Mouse (Mus musculus) lung, embryonic 14.5 days (tissue): ENCODE measurements around the gene Chd3. TPM values are rescaled to one million over a fixed set of nuclear protein-coding genes. Genes with fewer than 3 reads are reported as not detected.
A peak's percentile ranks its signal among the peaks of the same experiment; 100 is the strongest.

Experiments used
- ATAC-seq: fragments of 200-750 bp; cut with Nextera tagmentation; 2 replicates; pipeline ENCODE4 v1.8.0; 2017; ENCODE audit warnings: mild to moderate bottlenecking, moderate TSS enrichment, moderate library complexity; ENCODE audit not compliant: insufficient read depth
- DNase-seq: peaks from one replicate; pipeline ENCODE4 v3.0.0-alpha.2; 2015
- H3K27ac ChIP-seq: fragments of 300-500 bp; sonication (generic); 2 replicates; pipeline ENCODE4 v1.5.1; 2014; ENCODE audit warnings: low read depth, mild to moderate bottlenecking, moderate library complexity
- H3K27me3 ChIP-seq: fragments of 300-500 bp; sonication (generic); 2 replicates; pipeline ENCODE4 v1.6.1; 2014; ENCODE audit warnings: low read length, control low read depth; ENCODE audit not compliant: insufficient read depth
- H3K36me3 ChIP-seq: fragments of 300-500 bp; sonication (generic); 2 replicates; pipeline ENCODE4 v1.6.1; 2014; ENCODE audit warnings: control low read depth; ENCODE audit not compliant: insufficient read depth
- H3K4me1 ChIP-seq: fragments of 300-500 bp; sonication (generic); 2 replicates; pipeline ENCODE4 v1.6.1; 2014; ENCODE audit warnings: antibody characterized with exemption, control low read depth; ENCODE audit not compliant: insufficient read depth
- H3K4me2 ChIP-seq: fragments of 300-500 bp; sonication (generic); 2 replicates; pipeline ENCODE4 v1.6.1; 2014; ENCODE audit warnings: mild to moderate bottlenecking
- H3K4me3 ChIP-seq: fragments of 300-500 bp; sonication (generic); 2 replicates; pipeline ENCODE4 v1.5.1; 2014; ENCODE audit warnings: low read depth, low read length
- H3K9ac ChIP-seq: fragments of 300-500 bp; sonication (generic); 2 replicates; pipeline ENCODE4 v1.6.1; 2014
- H3K9me3 ChIP-seq: fragments of 300-500 bp; sonication (generic); 2 replicates; pipeline ENCODE4 v1.6.1; 2016; ENCODE audit warnings: low read depth, low read length, control low read depth
- CTCF ChIP-seq: IDR thresholded peaks from 2 replicates; pipeline ENCODE4 v1.5.1; 2016; ENCODE audit warnings: antibody characterized with exemption, low read depth
- WGBS: fragments of 180-500 bp; shearing (Covaris S2); extraction: QIAGEN DNeasy Blood & Tissue Kit; methylation state at CpG from one replicate; pipeline ENCODE4 v1.1.7; 2014; 5-methylcytosine and 5-hydroxymethylcytosine counted together
- polyA plus RNA-seq: library from polyadenylated mRNA; unstranded; fragments of >200 nt; fragmentation: Nextera tagmentation; extraction: Ambion mirVana; gene quantifications from 2 replicates; pipeline ENCODE4 v1.2.1, GENCODE M21; 2014

The Chd3 gene
- polyA plus RNA-seq, 1 experiment from 2014 or later: 59.9 TPM

DNA sequence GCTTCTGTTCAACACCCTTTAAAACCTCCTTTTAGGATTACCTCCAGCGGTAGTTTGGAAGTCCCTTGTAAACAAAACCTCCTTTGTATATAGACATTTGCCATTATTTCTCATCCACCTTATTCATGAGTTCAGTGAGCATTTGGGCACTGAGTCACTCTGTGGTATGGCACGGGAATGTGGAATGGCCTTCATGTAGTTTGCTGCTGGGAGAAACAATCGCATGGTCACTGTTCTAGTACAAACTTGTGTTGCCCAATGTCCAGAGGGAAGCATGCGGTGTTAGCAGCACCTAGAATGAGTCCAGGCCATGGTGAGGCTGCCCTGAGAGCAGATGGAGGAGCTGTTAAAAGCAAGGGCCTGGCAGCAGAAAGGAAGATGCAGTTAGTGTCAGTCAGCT is 34.4 kb downstream of the Chd3 start:
- H3K27ac ChIP-seq: no peak overlapping the region

DNA sequence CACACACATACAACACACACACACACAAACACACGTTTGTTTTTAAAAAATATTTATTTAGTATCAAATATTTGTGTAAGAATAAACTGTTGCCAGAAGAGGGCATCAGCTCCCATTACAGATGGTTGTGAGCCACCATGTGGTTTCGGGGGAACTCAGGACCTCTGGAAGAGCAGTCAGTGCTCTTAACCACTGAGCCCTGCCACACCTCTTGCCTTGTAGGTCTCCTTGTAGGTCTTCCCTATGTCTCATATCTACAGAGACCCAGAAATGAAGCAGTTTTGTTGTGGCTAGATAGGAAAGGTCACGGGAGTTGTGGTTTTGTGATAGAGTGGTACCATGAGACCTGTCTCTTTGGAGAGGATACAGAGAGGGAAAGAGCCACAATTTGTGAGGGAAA is 35.3 kb downstream of the Chd3 start:
- H3K27me3 ChIP-seq: no peaks in the 10 kb centered on the region
- no peaks in the 10 kb centered on the region; the same call in 1 of the 2 replicates for H3K4me1 ChIP-seq
- DNase-seq: peak; percentile 42
- ATAC-seq: no peak
- H3K4me3 ChIP-seq: no peak overlapping the region
- H3K36me3 ChIP-seq: no peaks in the 10 kb centered on the region
- H3K27ac ChIP-seq: no peak overlapping the region
- H3K4me2 ChIP-seq: no peak overlapping the region
- TF ChIP-seq CTCF: 0 out of 2 replicates have a peak, but pooled peaks have one; percentile 17
- 49% methylated on average over 3 of the region's 3 CpGs for WGBS
- no peak overlapping the region for H3K9ac ChIP-seq
- no peaks in the 10 kb centered on the region for H3K9me3 ChIP-seq

More for the DNA sequence above, 34.4 kb downstream of the Chd3 start:
- H3K4me3 ChIP-seq: no peak overlapping the region
- no peaks in the 10 kb centered on the region for H3K36me3 ChIP-seq
- no peak for DNase-seq
- ATAC-seq: no peak
- no peaks in the 10 kb centered on the region for H3K9me3 ChIP-seq
- no peak overlapping the region for H3K4me2 ChIP-seq
- no peak overlapping the region for H3K9ac ChIP-seq
- H3K27me3 ChIP-seq: no peaks in the 10 kb centered on the region
- 49% methylated on average over 4 of the region's 4 CpGs for WGBS
- no peak for TF ChIP-seq CTCF
- no peaks in the 10 kb centered on the region; the same call in 1 of the 2 replicates for H3K4me1 ChIP-seq

GRCm38 (mm10) chr11:69332713-69333253 is 36.4 kb downstream of the Chd3 start:
- DNase-seq: no peak
- TF ChIP-seq CTCF: no peak
- peaks cover 3% of the 10 kb centered on the region; the same call in 1 of the 2 replicates for H3K27me3 ChIP-seq
- 31% methylated on average over 8 of the region's 8 CpGs for WGBS
- peak overlapping the region; percentile 47; the same call in 1 of the 2 replicates for H3K9ac ChIP-seq
- no peaks in the 10 kb centered on the region for H3K36me3 ChIP-seq
- H3K9me3 ChIP-seq: no peaks in the 10 kb centered on the region
- no peak for ATAC-seq
- H3K4me3 ChIP-seq: no peak overlapping the region
- no peak overlapping the region for H3K27ac ChIP-seq
- peak overlapping the region; percentile 62 for H3K4me2 ChIP-seq
- H3K4me1 ChIP-seq: no peaks in the 10 kb centered on the region; the same call in 1 of the 2 replicates

DNA sequence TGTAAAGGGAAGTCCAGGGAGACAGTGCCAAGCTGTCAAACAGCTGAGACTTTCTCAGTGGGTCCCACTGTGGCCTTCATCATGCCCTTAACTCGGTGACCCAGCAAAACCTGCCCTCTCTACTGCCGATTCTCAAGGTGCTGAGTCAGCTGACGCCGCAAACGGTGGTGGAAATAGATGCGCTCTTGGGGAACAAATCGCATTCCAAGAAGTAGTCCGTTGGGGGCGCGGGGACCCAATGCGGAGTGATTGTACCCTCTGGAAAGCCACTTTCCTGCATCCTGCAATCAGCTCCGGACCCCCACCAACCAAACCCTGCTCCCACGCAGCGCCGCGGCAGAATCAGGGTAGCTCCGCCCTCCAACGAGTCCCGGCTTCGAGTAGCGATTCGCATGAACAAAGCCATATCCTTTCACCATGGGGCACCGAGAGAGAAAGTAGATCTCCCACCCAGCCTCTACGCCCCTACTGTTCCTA is 37.2 kb downstream of the Chd3 start:
- Histone ChIP-seq H3K4me3 (peak overlapping the region; percentile 43), H3K4me1 (no peaks in the 10 kb centered on the region; the same call in 1 of the 2 replicates), H3K9ac (peak overlapping the region; percentile 47), H3K36me3 (no peaks in the 10 kb centered on the region), H3K27ac (peak overlapping the region; percentile 10; the same call in 1 of the 2 replicates), H3K4me2 (peak overlapping the region; percentile 62), H3K9me3 (no peaks in the 10 kb centered on the region), H3K27me3 (peaks cover 11% of the 10 kb centered on the region; the same call in 1 of the 2 replicates)
- DNase-seq (peak; percentile 88), ATAC-seq (peak; percentile 66)
- under 1% methylated on average over 24 of the region's 24 CpGs for WGBS
- 0 out of 2 replicates have a peak, but pooled peaks have one; percentile 10 for TF ChIP-seq CTCF

- Histone ChIP-seq H3K4me1 (peaks cover 2% of the 10 kb centered on the region; the same call in 1 of the 2 replicates), H3K36me3 (no peaks in the 10 kb centered on the region), H3K27me3 (peaks cover 18% of the 10 kb centered on the region), H3K27ac (no peak overlapping the region), H3K4me3 (peak overlapping the region; percentile 43; the same call in 1 of the 2 replicates), H3K9ac (no peak overlapping the region), H3K4me2 (peak overlapping the region; percentile 62), H3K9me3 (no peaks in the 10 kb centered on the region)
- TF ChIP-seq CTCF: no peak
- 83% methylated on average over 6 of the region's 6 CpGs for WGBS
- ATAC-seq (no peak), DNase-seq (no peak)
Observed at GRCm38 (mm10) chr11:69331152-69331551, 38.1 kb downstream of the Chd3 start.

DNA sequence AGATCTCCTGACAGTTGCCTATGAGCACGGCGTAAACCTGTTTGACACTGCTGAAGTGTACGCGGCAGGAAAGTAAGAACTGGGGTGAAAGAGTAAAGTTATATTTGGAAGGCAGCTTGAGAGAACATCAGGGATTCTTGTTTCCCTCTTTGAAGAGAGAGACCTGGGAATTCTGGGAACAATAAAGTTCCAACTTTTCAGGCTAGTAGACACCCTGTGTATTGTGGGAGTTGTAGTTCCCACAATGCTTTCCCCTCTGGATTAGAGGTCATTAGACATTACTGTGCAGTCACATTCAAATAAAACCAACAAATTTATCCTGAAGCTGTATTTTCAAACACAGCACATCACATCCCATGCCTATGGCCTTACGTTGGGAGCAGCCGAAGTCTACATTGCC is 40.7 kb downstream of the Chd3 start:
- Histone ChIP-seq H3K4me1 (peaks cover 6% of the 10 kb centered on the region), H3K9me3 (no peaks in the 10 kb centered on the region), H3K36me3 (no peaks in the 10 kb centered on the region), H3K27me3 (peaks cover 18% of the 10 kb centered on the region), H3K4me2 (no peak overlapping the region), H3K4me3 (no peak overlapping the region), H3K9ac (no peak overlapping the region), H3K27ac (no peak overlapping the region)
- peak; percentile 23 for DNase-seq
- TF ChIP-seq CTCF: no peak
- no peak for ATAC-seq
- 84% methylated on average over 6 of the region's 6 CpGs for WGBS

DNA sequence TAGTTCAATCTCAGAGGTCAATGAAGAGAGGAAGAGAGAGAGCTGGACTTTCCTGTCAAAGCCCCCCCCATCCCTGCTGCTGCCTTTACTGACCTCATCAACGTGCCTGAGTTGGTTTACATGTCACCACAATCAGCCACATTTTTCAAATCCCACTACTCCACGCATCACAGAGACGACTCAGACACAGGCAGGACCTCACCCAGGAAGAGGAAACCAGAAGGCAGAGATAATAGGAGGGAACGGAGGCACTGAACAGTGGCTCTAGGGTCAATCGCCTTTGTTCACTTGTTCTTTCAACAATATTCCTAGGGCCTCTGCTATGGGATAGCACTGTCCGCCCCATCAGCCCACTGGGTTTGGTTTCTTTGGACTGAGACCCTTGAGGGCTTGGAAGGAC is 41.6 kb downstream of the Chd3 start:
- peaks cover 10% of the 10 kb centered on the region for H3K4me1 ChIP-seq
- WGBS: 35% methylated on average over 6 of the region's 6 CpGs
- no peak for ATAC-seq
- TF ChIP-seq CTCF: no peak
- no peak overlapping the region for H3K27ac ChIP-seq
- peaks cover 18% of the 10 kb centered on the region for H3K27me3 ChIP-seq
- no peak overlapping the region for H3K4me3 ChIP-seq
- no peaks in the 10 kb centered on the region for H3K9me3 ChIP-seq
- DNase-seq: no peak
- no peak overlapping the region for H3K9ac ChIP-seq
- no peaks in the 10 kb centered on the region for H3K36me3 ChIP-seq
- H3K4me2 ChIP-seq: no peak overlapping the region
